Mouse (Mus musculus) pancreas, adult 10 weeks (tissue): ENCODE measurements around the gene Hacd3. TPM values are rescaled to one million over a fixed set of nuclear protein-coding genes. Genes with fewer than 3 reads are reported as not detected.

Experiments used
- polyA plus RNA-seq: library from polyadenylated mRNA; stranded (reverse); fragments of 350-450 nt; fragmentation: Illumina TruSeq; extraction: RNeasy Lipid Tissue Mini Kit (QIAGEN cat#74804); gene quantifications from one replicate; pipeline ENCODE4 v1.2.3, GENCODE M21; 2015; ENCODE audit warnings: low read depth, low replicate concordance; ENCODE audit not compliant: insufficient read depth

Gene Hacd3
- polyA plus RNA-seq, result 10.8 TPM

GRCm38 (mm10) chr9:65020991-65021886, at the start of gene Hacd3:
Gene Hacd3 (minus strand): TSS chr9:65021693.

GRCm38 (mm10) chr9:65032269-65033108, 11.0 kb upstream of the Hacd3 start, which contains the start of gene Dpp8:
Gene Dpp8 (plus strand): TSS chr9:65032414.

GRCm38 (mm10) chr9:64960117-64960977, 61.1 kb downstream of the Hacd3 start, which contains the start of gene Ints14:
Gene Ints14 (plus strand): TSS chr9:64960905.

GRCm38 (mm10) chr9:64951161-64951657, 70.3 kb downstream of the Hacd3 start, which contains the start of gene Slc24a1:
Gene Slc24a1 (minus strand): TSS chr9:64951607.

Other genes with a start within 250 kb of the Hacd3 start
- gene Dennd4a, start 210.4 kb downstream of the Hacd3 start, polyA plus RNA-seq, result 4.1 TPM
- not detected for gene Slc24a1, start 70.1 kb downstream of the Hacd3 start, polyA plus RNA-seq
- gene Ints14, start 60.8 kb downstream of the Hacd3 start, polyA plus RNA-seq, result 2.7 TPM
- gene Dpp8, start 10.7 kb upstream of the Hacd3 start, polyA plus RNA-seq, result 16.6 TPM
- gene Igdcc4, start 79.8 kb upstream of the Hacd3 start, polyA plus RNA-seq, result 0.94 TPM
- not detected for gene Igdcc3, start 119.5 kb upstream of the Hacd3 start, polyA plus RNA-seq
- 10.2 TPM for gene Parp16, start 173.7 kb upstream of the Hacd3 start, polyA plus RNA-seq
- gene Cilp, start 243.5 kb upstream of the Hacd3 start, polyA plus RNA-seq, result 5.6 TPM